Mouse (Mus musculus) intestine, postnatal 0 days (tissue): ENCODE data around the gene Slamf1. TPM values are rescaled to one million over a fixed set of nuclear protein-coding genes. Genes with fewer than 3 reads are reported as not detected.

Source experiments
- ATAC-seq: fragments of 200-750 bp; cut with Nextera tagmentation; 2 replicates; pipeline ENCODE4 v1.8.0; 2017; ENCODE audit warnings: mild to moderate bottlenecking, moderate TSS enrichment, moderate library complexity
- H3K27ac ChIP-seq: fragments of 300-500 bp; sonication (generic); 2 replicates; pipeline ENCODE4 v1.5.1; 2014; ENCODE audit warnings: mild to moderate bottlenecking, low read depth, low read length, moderate library complexity
- H3K27me3 ChIP-seq: fragments of 300-500 bp; sonication (generic); replicated peaks from 2 replicates; pipeline ENCODE4 v1.6.1; 2014; ENCODE audit warnings: low read length, mixed read lengths; ENCODE audit not compliant: control insufficient read depth, insufficient read depth
- H3K36me3 ChIP-seq: fragments of 300-500 bp; sonication (generic); 2 replicates; pipeline ENCODE4 v1.6.1; 2014; ENCODE audit warnings: mild to moderate bottlenecking, moderate library complexity; ENCODE audit not compliant: control insufficient read depth, insufficient read depth
- H3K4me1 ChIP-seq: fragments of 300-500 bp; sonication (generic); replicated peaks from 2 replicates; pipeline ENCODE4 v1.6.1; 2014; ENCODE audit warnings: antibody characterized with exemption, low read length, mixed read lengths; ENCODE audit not compliant: control insufficient read depth, insufficient read depth
- H3K4me2 ChIP-seq: fragments of 300-500 bp; sonication (generic); replicated peaks from 2 replicates; pipeline ENCODE4 v1.6.1; 2014; ENCODE audit warnings: low read depth, mild to moderate bottlenecking, moderate library complexity
- H3K4me3 ChIP-seq: fragments of 300-500 bp; sonication (generic); 2 replicates; pipeline ENCODE4 v1.5.1; 2014; ENCODE audit warnings: low read depth, low read length
- H3K9ac ChIP-seq: fragments of 300-500 bp; sonication (generic); 2 replicates; pipeline ENCODE4 v1.6.1; 2014; ENCODE audit warnings: mild to moderate bottlenecking, low read depth, low read length
- H3K9me3 ChIP-seq: fragments of 300-500 bp; sonication (generic); 2 replicates; pipeline ENCODE4 v1.6.1; 2016; ENCODE audit warnings: mixed run types; ENCODE audit not compliant: control insufficient read depth
- CTCF ChIP-seq: sonication (generic); IDR thresholded peaks from 2 replicates; pipeline ENCODE4 v1.5.1; 2016; ENCODE audit warnings: low read depth, mild to moderate bottlenecking, control low read depth, antibody characterized with exemption, moderate library complexity
- WGBS: fragments of 180-500 bp; shearing (Covaris S2); extraction: QIAGEN DNeasy Blood & Tissue Kit; methylation state at CpG from one replicate; pipeline ENCODE4 v1.1.7; 2014; 5-methylcytosine and 5-hydroxymethylcytosine counted together
- polyA plus RNA-seq: library from polyadenylated mRNA; unstranded; fragments of >200 nt; fragmentation: Nextera tagmentation; extraction: Ambion mirVana; gene quantifications from 2 replicates; pipeline ENCODE4 v1.2.1, GENCODE M21; 2015

Gene Slamf1
- polyA plus RNA-seq, 1 experiment from 2014 or later, result not detected

- Histone ChIP-seq H3K4me2 (no peak overlapping the region), H3K36me3 (no peaks in the 10 kb centered on the region), H3K4me1 (no peaks in the 10 kb centered on the region), H3K9me3 (no peaks in the 10 kb centered on the region), H3K4me3 (no peak overlapping the region), H3K9ac (no peak overlapping the region), H3K27ac (no peak overlapping the region), H3K27me3 (no peaks in the 10 kb centered on the region)
- 69% methylated on average over 1 of the region's 1 CpGs for whole genome bisulfite sequencing
- no peak for TF ChIP-seq CTCF
- no peak for ATAC-seq
Measured at GRCm38 (mm10) chr1:171821331-171821730, 54.4 kb downstream of the Slamf1 start.

GRCm38 (mm10) chr1:171825462-171825861 is 58.5 kb downstream of the Slamf1 start:
- Histone ChIP-seq H3K9me3 (no peaks in the 10 kb centered on the region), H3K4me2 (no peak overlapping the region), H3K36me3 (no peaks in the 10 kb centered on the region), H3K27me3 (no peaks in the 10 kb centered on the region), H3K9ac (no peak overlapping the region), H3K27ac (no peak overlapping the region), H3K4me1 (no peaks in the 10 kb centered on the region), H3K4me3 (no peak overlapping the region)
- 58% methylated on average over 4 of the region's 4 CpGs for WGBS
- peak; percentile 33 for TF ChIP-seq CTCF
- no peak for ATAC-seq

GRCm38 (mm10) chr1:171826164-171826563 is 59.2 kb downstream of the Slamf1 start:
- no peak overlapping the region for H3K9ac ChIP-seq
- TF ChIP-seq CTCF, result peak; percentile 64

GRCm38 (mm10) chr1:171827674-171828073 is 60.7 kb downstream of the Slamf1 start:
- Histone ChIP-seq H3K4me1 (no peaks in the 10 kb centered on the region), H3K9ac (no peak overlapping the region), H3K9me3 (no peaks in the 10 kb centered on the region), H3K4me3 (no peak overlapping the region), H3K4me2 (no peak overlapping the region), H3K27ac (no peak overlapping the region), H3K36me3 (no peaks in the 10 kb centered on the region), H3K27me3 (no peaks in the 10 kb centered on the region)
- peak; percentile 40 for TF ChIP-seq CTCF
- ATAC-seq, result no peak

More at GRCm38 (mm10) chr1:171826164-171826563, 59.2 kb downstream of the Slamf1 start:
- Histone ChIP-seq H3K4me2 (no peak overlapping the region), H3K27me3 (no peaks in the 10 kb centered on the region), H3K9me3 (no peaks in the 10 kb centered on the region), H3K4me1 (no peaks in the 10 kb centered on the region), H3K27ac (no peak overlapping the region), H3K36me3 (no peaks in the 10 kb centered on the region), H3K4me3 (no peak overlapping the region)
- ATAC-seq, result no peak

- WGBS, result 88% methylated on average over 3 of the region's 3 CpGs
- ATAC-seq, result no peak
- H3K4me1 ChIP-seq, result no peaks in the 10 kb centered on the region
- H3K27ac ChIP-seq, result no peak within 1 kb of the TSS
- no peak within 1 kb of the TSS for H3K4me2 ChIP-seq
- H3K36me3 ChIP-seq, result no peaks in the 10 kb centered on the region
- H3K4me3 ChIP-seq, result no peak within 1 kb of the TSS
- H3K27me3 ChIP-seq, result no peaks in the 10 kb centered on the region
- H3K9me3 ChIP-seq, result no peaks in the 10 kb centered on the region
- H3K9ac ChIP-seq, result no peak within 1 kb of the TSS
- TF ChIP-seq CTCF, result no peak
Measured at GRCm38 (mm10) chr1:171839488-171839887, 72.6 kb downstream of the Slamf1 start, which contains the start of gene Cd84. Gene Cd84 (plus strand): TSS chr1:171839697.

- no peak overlapping the region for H3K9ac ChIP-seq
- no peak overlapping the region for H3K27ac ChIP-seq
- no peak for TF ChIP-seq CTCF
- no peak for ATAC-seq
- H3K4me3 ChIP-seq, result no peak overlapping the region
- H3K27me3 ChIP-seq, result no peaks in the 10 kb centered on the region
- H3K36me3 ChIP-seq, result no peaks in the 10 kb centered on the region
- no peak overlapping the region for H3K4me2 ChIP-seq
- no peaks in the 10 kb centered on the region for H3K4me1 ChIP-seq
- WGBS, result 70% methylated on average over 4 of the region's 4 CpGs
- H3K9me3 ChIP-seq, result no peaks in the 10 kb centered on the region
Measured at GRCm38 (mm10) chr1:171840450-171841023, 73.6 kb downstream of the Slamf1 start.
